15 mouse cellular contexts compared by ENCODE assay signal in genomic region chr12:116293599-116294292, GRCm38 (mm10). TPM values are rescaled to one million over a fixed set of nuclear protein-coding genes. Genes with fewer than 3 reads are reported as not detected.
DNase-seq lines count a peak whose midpoint lies in the region.
"Had no signal": no experiment of that assay in that cellular context is flagged by ENCODE, and none has a peak within 500 bp of the region (broad histone marks: within the 10 kb centered on the region; RNA-seq: fewer than 3 reads in every experiment).

No protein-coding gene starts in this region.

- peak; percentile 72 for DNase-seq in heart, adult 11 months
- DNase-seq in heart, postnatal 4 days: no peak
- DNase-seq in left cerebral cortex, adult 11 months (ENCODE audit: low spot score): peak; percentile 17
- no peak for DNase-seq in left cerebral cortex, postnatal 10 days (ENCODE audit: extremely low spot score in 1 of 2, low spot score in 2 of 2)
- peak; percentile 11 for DNase-seq in CD4-positive helper T cell, adult 2 months (ENCODE audit: low read depth, low spot score)
- DNase-seq in induced T-regulatory cell, adult 2 months (ENCODE audit: low read depth): peak; percentile 26
- no peak for DNase-seq in testis, postnatal 10 days (ENCODE audit: low spot score)
- no peak for DNase-seq in adrenal gland, adult 8-10 months
- DNase-seq: adrenal gland, postnatal 10 days; cerebellum, postnatal 25 days; gastrocnemius, postnatal 25 days; kidney, adult 11 months; layer of hippocampus, adult 9-11 months; thymus, adult 2 months had no signal

- intact Hi-C loops in left cerebral cortex, postnatal 10 days (cut with DNase I): no loop called here

RNA-seq across cellular contexts. Expression of gene Esyt2, which starts 12.8 kb away (rescaled TPM):
- total RNA-seq in heart, postnatal 4 days (2021): 10 to 100 TPM; 33.8 to 38.4 TPM
- 10 to 100 TPM; 56.8 to 62.1 TPM for total RNA-seq in left cerebral cortex, postnatal 10 days (2021)
- 10 to 100 TPM; 50.7 to 71.5 (median 63.1) TPM for total RNA-seq in adrenal gland, adult 8-10 months (2022)

RNA-seq across cellular contexts. Expression of gene Gm11027, which starts 18.6 kb away (rescaled TPM):
- not detected for total RNA-seq in heart, postnatal 4 days (2021)
- total RNA-seq in left cerebral cortex, postnatal 10 days (2021): not detected
- total RNA-seq in adrenal gland, adult 8-10 months (2022): not detected
- total RNA-seq: adrenal gland, postnatal 10 days; gastrocnemius, postnatal 25 days; liver, adult 2 months had no signal

RNA-seq across cellular contexts. Expression of gene Wdr60, which starts 30.9 kb away (rescaled TPM):
- 1 to 10 TPM; 2.6 to 2.8 TPM for total RNA-seq in heart, postnatal 4 days (2021)
- 10 to 100 TPM; 12.9 to 14.3 TPM for total RNA-seq in left cerebral cortex, postnatal 10 days (2021)
- 10 to 100 TPM; 11.8 to 17.8 (median 15.3) TPM for total RNA-seq in adrenal gland, adult 8-10 months (2022)

Comparison
In these comparisons a context has a peak if more than half of its experiments do, and no peak if none do; other contexts are left out.
1. DNase-seq: peak in heart, adult 11 months (single experiment), left cerebral cortex, adult 11 months (single experiment), CD4-positive helper T cell, adult 2 months (single experiment) and induced T-regulatory cell, adult 2 months (single experiment); none in heart, postnatal 4 days (single experiment), left cerebral cortex, postnatal 10 days (0 of 2), testis, postnatal 10 days (single experiment) and adrenal gland, adult 8-10 months (single experiment).